Mouse (Mus musculus) stomach, embryonic 14.5 days (tissue): ENCODE results near the gene Snx29. TPM values are rescaled to one million over a fixed set of nuclear protein-coding genes. Genes with fewer than 3 reads are reported as not detected.

Source experiments
- ATAC-seq: fragments of 200-750 bp; cut with Nextera tagmentation; 2 replicates; pipeline ENCODE4 v1.8.0; 2017; ENCODE audit warnings: low read depth, moderate TSS enrichment; ENCODE audit not compliant: insufficient number of reproducible peaks, insufficient read depth, low FRiP score
- H3K27ac ChIP-seq: fragments of 300-500 bp; sonication (generic); 2 replicates; pipeline ENCODE4 v1.5.1; 2014; ENCODE audit warnings: mild to moderate bottlenecking, low read length, moderate library complexity, mixed read lengths
- H3K27me3 ChIP-seq: fragments of 300-500 bp; sonication (generic); 2 replicates; pipeline ENCODE4 v1.6.1; 2014; ENCODE audit warnings: low read length, control low read depth, mixed read lengths; ENCODE audit not compliant: control insufficient read depth, insufficient read depth
- H3K36me3 ChIP-seq: fragments of 300-500 bp; sonication (generic); 2 replicates; pipeline ENCODE4 v1.6.1; 2014; ENCODE audit warnings: mild to moderate bottlenecking, control low read depth, low read length, moderate library complexity, mixed read lengths; ENCODE audit not compliant: control insufficient read depth, insufficient read depth
- H3K4me1 ChIP-seq: fragments of 300-500 bp; sonication (generic); 2 replicates; pipeline ENCODE4 v1.6.1; 2014; ENCODE audit warnings: low read length, control low read depth, mixed read lengths; ENCODE audit not compliant: control insufficient read depth, insufficient read depth
- H3K4me2 ChIP-seq: fragments of 300-500 bp; sonication (generic); replicated peaks from 2 replicates; pipeline ENCODE4 v1.6.1; 2014; ENCODE audit warnings: low read depth, low read length, control low read depth
- H3K4me3 ChIP-seq: fragments of 300-500 bp; sonication (generic); 2 replicates; pipeline ENCODE4 v1.5.1; 2014; ENCODE audit warnings: low read depth, low read length, control low read depth
- H3K9ac ChIP-seq: fragments of 300-500 bp; sonication (generic); replicated peaks from 2 replicates; pipeline ENCODE4 v1.6.1; 2014; ENCODE audit warnings: low read depth, mild to moderate bottlenecking, control low read depth, low read length, moderate library complexity, mixed read lengths
- H3K9me3 ChIP-seq: fragments of 300-500 bp; sonication (generic); 2 replicates; pipeline ENCODE4 v1.6.1; 2016; ENCODE audit warnings: low read depth, low read length, control low read depth; ENCODE audit not compliant: control insufficient read depth
- WGBS: fragments of 180-500 bp; shearing (Covaris S2); extraction: QIAGEN DNeasy Blood & Tissue Kit; methylation state at CpG from one replicate; pipeline ENCODE4 v1.1.7; 2014; 5-methylcytosine and 5-hydroxymethylcytosine counted together
- polyA plus RNA-seq: library from polyadenylated mRNA; unstranded; fragments of >200 nt; fragmentation: Nextera tagmentation; extraction: Ambion mirVana; gene quantifications from 2 replicates; pipeline ENCODE4 v1.2.1, GENCODE M21; 2014

Snx29 gene
- polyA plus RNA-seq, 1 experiment from 2014 or later, result 13.6 TPM

DNA sequence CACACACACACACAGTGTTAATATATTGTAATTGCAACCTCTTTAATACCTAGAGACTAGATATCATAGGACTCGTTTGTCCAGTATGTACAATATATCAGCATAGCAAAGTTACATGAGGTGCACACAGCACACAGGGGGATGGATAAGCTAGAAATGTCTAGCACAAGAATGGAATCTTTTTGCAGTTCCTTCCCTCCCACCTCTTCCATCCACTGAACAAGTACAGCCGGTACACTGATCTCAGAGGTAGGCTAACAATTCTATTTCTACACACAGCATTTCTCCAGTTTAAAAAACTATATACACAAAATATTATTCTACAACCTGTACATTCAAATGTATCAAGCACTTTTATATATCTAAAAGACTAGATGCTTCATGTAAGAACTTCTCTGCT is 194.0 kb downstream of the Snx29 start:
- Histone ChIP-seq H3K27me3 (no peaks in the 10 kb centered on the region), H3K9ac (no peak overlapping the region), H3K4me3 (no peak overlapping the region), H3K36me3 (no peaks in the 10 kb centered on the region), H3K4me1 (no peaks in the 10 kb centered on the region), H3K27ac (no peak overlapping the region), H3K4me2 (no peak overlapping the region), H3K9me3 (no peaks in the 10 kb centered on the region)
- ATAC-seq, result no peak
- WGBS, result 93% methylated on average over 2 of the region's 2 CpGs

GRCm38 (mm10) chr16:11517385-11517784 is 194.7 kb downstream of the Snx29 start:
- Histone ChIP-seq H3K36me3 (no peaks in the 10 kb centered on the region), H3K4me3 (no peak overlapping the region), H3K27ac (no peak overlapping the region), H3K4me2 (no peak overlapping the region), H3K9ac (no peak overlapping the region), H3K4me1 (no peaks in the 10 kb centered on the region), H3K27me3 (no peaks in the 10 kb centered on the region), H3K9me3 (no peaks in the 10 kb centered on the region)
- 96% methylated on average over 6 of the region's 6 CpGs for WGBS
- no peak for ATAC-seq

DNA sequence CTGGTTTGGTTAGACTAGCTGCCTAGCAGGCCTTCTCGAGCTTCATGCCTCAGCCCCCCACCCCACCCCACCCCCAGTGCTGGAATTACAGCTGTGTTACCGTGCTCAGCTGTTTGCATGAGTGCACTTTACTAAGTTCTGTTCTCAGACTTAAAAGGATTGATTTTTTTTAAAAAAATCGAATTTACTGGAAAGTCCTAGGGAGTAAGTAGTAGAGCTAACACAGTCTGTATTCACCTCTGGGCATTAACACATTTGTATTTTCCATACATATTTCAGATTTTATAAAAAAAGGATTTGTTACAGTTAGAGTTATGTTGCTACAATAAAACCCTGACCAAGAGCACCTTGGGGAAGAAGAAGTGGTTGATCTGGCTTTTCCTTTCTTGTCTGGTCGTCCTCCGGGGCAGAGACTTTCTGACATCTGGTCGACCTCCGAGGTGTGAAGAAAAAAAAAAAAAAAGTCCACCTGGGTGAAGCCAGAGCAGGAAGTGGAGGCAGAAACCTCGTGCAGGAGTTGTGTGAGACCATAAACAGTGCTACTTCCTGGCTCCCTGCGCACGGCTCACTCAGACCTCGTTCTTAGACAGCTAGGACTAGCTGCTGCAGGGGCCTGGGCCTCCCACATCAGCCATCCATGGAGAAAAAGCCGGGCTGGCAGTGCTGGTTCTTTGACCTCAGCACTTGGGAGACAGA is 196.2 kb downstream of the Snx29 start:
- Histone ChIP-seq H3K9me3 (no peaks in the 10 kb centered on the region), H3K4me3 (no peak overlapping the region), H3K36me3 (no peaks in the 10 kb centered on the region), H3K4me2 (no peak overlapping the region), H3K4me1 (no peaks in the 10 kb centered on the region), H3K27me3 (no peaks in the 10 kb centered on the region), H3K9ac (no peak overlapping the region), H3K27ac (no peak overlapping the region)
- WGBS, result 80% methylated on average over 12 of the region's 12 CpGs
- ATAC-seq, result no peak

DNA sequence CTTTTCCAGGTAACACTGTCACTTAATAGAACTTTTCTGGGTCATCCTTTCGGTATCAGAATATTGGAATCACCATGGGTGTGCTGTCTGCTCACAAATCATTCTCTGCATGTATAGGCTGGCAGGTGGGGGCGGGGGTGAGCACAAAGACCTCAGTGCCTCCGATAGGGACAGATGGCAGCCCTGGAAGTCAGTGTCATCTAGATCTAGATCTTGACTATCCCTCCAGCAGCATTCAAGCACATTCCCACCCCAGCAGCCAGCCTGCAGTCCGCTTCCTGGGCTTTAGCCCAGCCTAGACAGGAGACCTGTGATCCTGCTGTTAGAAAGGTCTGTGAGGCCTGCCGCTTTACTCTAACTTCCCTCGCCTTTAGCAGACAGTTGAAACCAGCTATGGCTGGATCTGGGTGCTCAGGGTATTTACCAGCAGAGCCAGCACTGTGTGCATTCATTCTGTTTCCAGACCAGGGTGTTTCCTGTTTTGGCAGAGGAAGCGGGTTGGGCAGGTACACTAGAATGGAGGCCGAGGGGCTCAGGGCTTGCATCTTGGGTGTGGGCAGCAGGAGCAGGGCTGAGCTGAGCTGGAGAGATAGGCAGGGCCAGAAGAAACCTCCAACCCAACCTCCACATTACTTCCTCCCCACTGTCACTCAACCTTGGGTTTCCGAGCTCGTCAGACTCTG is 203.5 kb downstream of the Snx29 start:
- no peaks in the 10 kb centered on the region for H3K27me3 ChIP-seq
- no peak overlapping the region for H3K9ac ChIP-seq
- H3K4me3 ChIP-seq, result no peak overlapping the region
- H3K4me1 ChIP-seq, result no peaks in the 10 kb centered on the region
- H3K36me3 ChIP-seq, result no peaks in the 10 kb centered on the region
- 75% methylated on average over 10 of the region's 10 CpGs for WGBS
- no peak overlapping the region for H3K4me2 ChIP-seq
- H3K27ac ChIP-seq, result no peak overlapping the region
- ATAC-seq, result peak; percentile 40; the same call in 1 of the 2 replicates
- no peaks in the 10 kb centered on the region for H3K9me3 ChIP-seq

- no peaks in the 10 kb centered on the region for H3K27me3 ChIP-seq
- no peaks in the 10 kb centered on the region for H3K9me3 ChIP-seq
- no peak overlapping the region for H3K9ac ChIP-seq
- no peaks in the 10 kb centered on the region for H3K36me3 ChIP-seq
- no peaks in the 10 kb centered on the region for H3K4me1 ChIP-seq
- H3K27ac ChIP-seq, result no peak overlapping the region
- 76% methylated on average over 10 of the region's 10 CpGs for WGBS
- no peak overlapping the region for H3K4me2 ChIP-seq
- no peak overlapping the region for H3K4me3 ChIP-seq
- no peak for ATAC-seq
Observed at GRCm38 (mm10) chr16:11526996-11527395, 204.3 kb downstream of the Snx29 start.

DNA sequence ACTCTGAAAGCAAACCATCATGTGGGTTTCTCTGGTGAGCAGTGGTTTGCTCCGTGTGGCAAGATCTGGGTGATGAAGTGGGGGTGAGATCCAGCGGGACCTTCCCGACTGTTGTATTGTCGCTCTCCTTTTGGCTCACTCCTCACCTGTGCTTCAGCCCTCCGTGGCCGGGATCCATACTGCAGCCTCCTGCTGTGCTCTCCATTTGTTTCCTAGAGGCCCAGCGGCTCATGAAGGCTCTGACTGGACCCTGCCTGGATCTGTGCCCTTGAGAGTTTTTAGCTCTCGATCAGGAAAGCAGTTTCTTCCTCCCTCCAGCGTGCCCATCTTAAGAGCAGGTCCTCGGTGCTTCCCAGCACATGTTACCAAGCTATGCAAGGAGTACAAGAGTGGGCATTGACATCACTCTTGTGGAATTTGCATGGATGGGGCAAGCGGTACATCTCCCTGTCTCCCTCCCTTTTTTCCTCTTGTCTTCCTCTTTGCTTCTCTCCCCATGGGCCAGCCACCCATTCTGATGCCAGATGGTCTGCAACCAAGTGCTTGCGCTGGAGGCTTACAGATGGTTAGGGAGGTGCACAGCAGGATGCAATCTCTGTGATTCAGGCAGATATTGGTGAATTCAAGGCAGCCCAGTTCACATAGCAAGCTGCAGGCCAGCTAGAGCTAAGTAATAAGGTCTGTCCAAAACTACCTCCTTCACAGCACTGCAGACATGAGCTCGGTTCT is 207.9 kb downstream of the Snx29 start:
- Histone ChIP-seq H3K27ac (no peak overlapping the region), H3K27me3 (no peaks in the 10 kb centered on the region), H3K36me3 (no peaks in the 10 kb centered on the region), H3K4me2 (no peak overlapping the region), H3K4me1 (no peaks in the 10 kb centered on the region), H3K9ac (no peak overlapping the region), H3K9me3 (no peaks in the 10 kb centered on the region), H3K4me3 (no peak overlapping the region)
- ATAC-seq, result no peak
- WGBS, result 56% methylated on average over 13 of the region's 13 CpGs

DNA sequence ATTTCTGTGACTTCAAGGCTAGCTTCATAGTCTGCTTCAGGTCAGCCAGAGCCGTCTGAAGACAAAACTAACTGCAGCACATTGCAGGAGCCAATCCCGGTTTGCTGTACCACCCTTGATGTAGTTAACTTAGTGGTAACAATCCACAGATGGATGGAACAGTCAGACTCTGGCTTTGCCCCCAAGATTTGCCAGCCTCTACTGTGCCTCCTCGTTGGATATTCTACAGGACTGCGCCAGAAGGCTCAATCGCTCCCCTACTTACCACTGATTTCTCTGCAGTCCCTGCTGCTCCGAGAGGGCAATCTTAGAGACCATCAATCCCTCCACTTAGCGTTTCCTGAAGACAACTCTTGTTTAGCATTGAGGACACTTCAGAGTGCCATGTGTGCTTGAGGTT is 208.7 kb downstream of the Snx29 start:
- WGBS, result 83% methylated on average over 7 of the region's 7 CpGs
- no peaks in the 10 kb centered on the region for H3K36me3 ChIP-seq
- H3K9ac ChIP-seq, result no peak overlapping the region
- ATAC-seq, result no peak
- no peaks in the 10 kb centered on the region for H3K4me1 ChIP-seq
- no peak overlapping the region for H3K4me2 ChIP-seq
- no peaks in the 10 kb centered on the region for H3K9me3 ChIP-seq
- H3K4me3 ChIP-seq, result no peak overlapping the region
- no peak overlapping the region for H3K27ac ChIP-seq
- H3K27me3 ChIP-seq, result no peaks in the 10 kb centered on the region

DNA sequence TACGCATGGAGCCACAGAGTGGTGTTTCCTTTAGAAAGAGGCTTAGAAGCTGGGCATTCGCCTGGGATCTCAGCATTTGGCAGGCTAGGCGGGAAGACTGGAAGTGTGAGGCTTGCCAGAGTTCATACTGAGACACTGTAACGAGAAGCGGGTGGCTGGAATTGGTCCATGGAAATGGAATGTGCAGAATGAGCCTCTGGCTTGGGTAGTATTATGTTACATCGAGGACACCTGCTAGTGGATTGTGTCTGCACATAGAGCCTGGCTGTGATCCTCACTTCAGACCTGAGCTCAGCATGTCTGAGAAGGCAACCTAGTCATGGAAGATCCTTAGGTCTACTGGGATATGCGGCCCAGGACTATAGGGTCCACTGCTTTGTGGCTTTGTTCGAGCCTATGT is 209.9 kb downstream of the Snx29 start:
- peak; percentile 80; the same call in 1 of the 2 replicates for ATAC-seq
- Histone ChIP-seq H3K9ac (no peak overlapping the region), H3K27ac (no peak overlapping the region), H3K4me3 (no peak overlapping the region), H3K4me2 (no peak overlapping the region), H3K27me3 (no peaks in the 10 kb centered on the region), H3K4me1 (no peaks in the 10 kb centered on the region), H3K9me3 (no peaks in the 10 kb centered on the region), H3K36me3 (no peaks in the 10 kb centered on the region)
- 57% methylated on average over 8 of the region's 8 CpGs for WGBS
